In genomic region chr9:105684549-105685165, GRCm38 (mm10) we compare ENCODE assay signal across 20 mouse cellular contexts. TPM values are rescaled to one million over a fixed set of nuclear protein-coding genes. Genes with fewer than 3 reads are reported as not detected.
DNase-seq lines count a peak whose midpoint lies in the region; ATAC-seq and TF ChIP-seq lines count a peak whose summit lies in the region.
"Had no signal": no experiment of that assay in that cellular context is flagged by ENCODE, and none has a peak within 500 bp of the region (broad histone marks: within the 10 kb centered on the region; RNA-seq: fewer than 3 reads in every experiment).

No protein-coding gene starts in this region.

- no peaks in the 10 kb centered on the region for H3K9me3 ChIP-seq in heart, embryonic 13.5 days
- H3K9me3 ChIP-seq in heart, postnatal 0 days (replicated peaks; ENCODE audit: control insufficient read depth, low read length) = no peaks in the 10 kb centered on the region
- H3K9me3 ChIP-seq: embryonic facial prominence, embryonic 15.5 days; forebrain, embryonic 12.5 days; G1E; hindbrain, embryonic 13.5 days; limb, embryonic 10.5 days; liver, embryonic 13.5 days had no signal

- DNase-seq in heart, postnatal 36 days = no peak
- DNase-seq in heart, postnatal 0 days (ENCODE audit: low spot score) = peak; percentile 18
- peak; percentile 61 to 72 for DNase-seq in right cerebral cortex, adult 2 months (ENCODE audit: low spot score in 2 of 2)
- no peak for DNase-seq in cerebellum, adult 9-10 months
- no peak for DNase-seq in cerebellum, adult 8-10 months
- no peak for DNase-seq in adipocyte (ENCODE audit: low spot score)
- DNase-seq: adrenal gland, adult 8-10 months; cerebellum, adult 2 months; gastrocnemius, postnatal 36 days; kidney, postnatal 14 days; liver, embryonic 13.5 days; midbrain, embryonic 14.5 days had no signal

- peaks cover 85% of the 10 kb centered on the region for H3K36me3 ChIP-seq in heart, embryonic 13.5 days
- H3K36me3 ChIP-seq in heart, postnatal 0 days (replicated peaks; ENCODE audit: control insufficient read depth, insufficient read depth, low read length) = peaks cover 65% of the 10 kb centered on the region

- no peak for TF ChIP-seq CTCF in cortical plate, adult 2 months (IDR thresholded peaks at IDR 0.05; ENCODE audit: extremely low read depth, insufficient read depth, low read length)
- TF ChIP-seq CTCF in heart, postnatal 0 days (IDR thresholded peaks at IDR 0.05; ENCODE audit: low read depth) = no peak

- peak overlapping the region; percentile 24 for H3K4me2 ChIP-seq in heart, embryonic 13.5 days
- H3K4me2 ChIP-seq in heart, postnatal 0 days (ENCODE audit: low read depth, low read length) = peak overlapping the region; percentile 24; the same call in 1 of the 2 replicates
- H3K4me2 ChIP-seq: embryonic facial prominence, embryonic 15.5 days; forebrain, embryonic 12.5 days; hindbrain, embryonic 13.5 days; liver, embryonic 13.5 days had no signal

- TF ChIP-seq EP300 in heart, postnatal 0 days (IDR thresholded peaks at IDR 0.05; ENCODE audit: low read depth) = no peak

- intact Hi-C loops in heart, postnatal 36 days (cut with DNase I) = loop anchor here (5.0 kb wide), 1 partner anchor 833 kb away; no protein-coding TSS in a partner anchor

- H3K27me3 ChIP-seq in heart, embryonic 13.5 days (replicated peaks) = no peaks in the 10 kb centered on the region
- H3K27me3 ChIP-seq in heart, postnatal 0 days (ENCODE audit: control insufficient read depth, insufficient read depth, low read length) = no peaks in the 10 kb centered on the region
- H3K27me3 ChIP-seq: embryonic facial prominence, embryonic 15.5 days; forebrain, embryonic 12.5 days; hindbrain, embryonic 13.5 days; liver, embryonic 13.5 days had no signal

- peak overlapping the region; percentile 83 for H3K27ac ChIP-seq in heart, embryonic 13.5 days (replicated peaks)
- H3K27ac ChIP-seq in cortical plate, adult 2 months (ENCODE audit: insufficient read depth, low read length) = peak overlapping the region; percentile 55; the same call in 1 of the 2 replicates
- H3K27ac ChIP-seq in heart, postnatal 0 days (ENCODE audit: low read depth) = peak overlapping the region; percentile 66
- H3K27ac ChIP-seq: embryonic facial prominence, embryonic 15.5 days; forebrain, embryonic 12.5 days; hindbrain, embryonic 13.5 days; limb, embryonic 10.5 days; liver, embryonic 13.5 days had no signal

- no peak overlapping the region for H3K4me3 ChIP-seq in heart, embryonic 13.5 days
- no peak overlapping the region for H3K4me3 ChIP-seq in cortical plate, adult 2 months (ENCODE audit: insufficient read depth, low read length)
- no peak overlapping the region for H3K4me3 ChIP-seq in heart, postnatal 0 days (ENCODE audit: low read depth, low read length)
- H3K4me3 ChIP-seq: embryonic facial prominence, embryonic 15.5 days; forebrain, embryonic 12.5 days; hindbrain, embryonic 13.5 days; limb, embryonic 10.5 days; liver, embryonic 13.5 days had no signal

- peaks cover 22% of the 10 kb centered on the region for H3K4me1 ChIP-seq in heart, embryonic 13.5 days
- H3K4me1 ChIP-seq in cortical plate, adult 2 months (ENCODE audit: control insufficient read depth, insufficient read depth, low read length) = peaks cover 3% of the 10 kb centered on the region; the same call in 1 of the 2 replicates
- H3K4me1 ChIP-seq in heart, postnatal 0 days (ENCODE audit: control insufficient read depth, insufficient read depth) = no peaks in the 10 kb centered on the region; the same call in 1 of the 2 replicates
- H3K4me1 ChIP-seq: embryonic facial prominence, embryonic 15.5 days; limb, embryonic 10.5 days; liver, embryonic 13.5 days had no signal

- WGBS in heart, embryonic 13.5 days = 44% methylated on average over 13 of the region's 13 CpGs
- 33% methylated on average over 13 of the region's 13 CpGs for WGBS in heart, postnatal 0 days

- ATAC-seq in heart, embryonic 13.5 days (ENCODE audit: extremely low read depth, insufficient number of reproducible peaks, low FRiP score, low TSS enrichment) = no peak; the same call in 1 of the 2 replicates
- ATAC-seq in heart, postnatal 0 days (ENCODE audit: insufficient read depth, low read depth) = peak; percentile 58; the same call in 1 of the 2 replicates
- ATAC-seq: intestine, embryonic 16.5 days had no signal

- H3K9ac ChIP-seq in heart, embryonic 13.5 days = 0 out of 2 replicates have a peak overlapping the region, but pooled peaks have one; percentile 15
- H3K9ac ChIP-seq in heart, postnatal 0 days (replicated peaks; ENCODE audit: low read depth, low read length) = no peak overlapping the region
- H3K9ac ChIP-seq: embryonic facial prominence, embryonic 15.5 days; forebrain, embryonic 12.5 days; hindbrain, embryonic 13.5 days; liver, embryonic 13.5 days had no signal

- TF ChIP-seq POLR2A in cortical plate, adult 2 months (IDR thresholded peaks at IDR 0.05; ENCODE audit: extremely low read depth, insufficient read depth, low read length) = no peak

RNA-seq across cellular contexts. Expression of gene Pik3r4, which starts 41.9 kb away (rescaled TPM):
- polyA plus RNA-seq in heart, embryonic 13.5 days (2015; fragmentation: Nextera tagmentation; extraction: Ambion mirVana) = 12.9 and 15.2 TPM in 2 replicates
- total RNA-seq in heart, postnatal 36 days (2021) = 10 to 100 TPM; 24.2 to 24.7 TPM
- 25.3 and 26.3 TPM in 2 replicates for polyA plus RNA-seq in cortical plate, adult 2 months (2012; rRNA removed)
- total RNA-seq in heart, postnatal 0 days (2014; rRNA removed; ENCODE audit: low replicate concordance) = 20.4 and 45.3 TPM in 2 replicates
- polyA plus RNA-seq in heart, postnatal 0 days (2015; fragmentation: Nextera tagmentation; extraction: Ambion mirVana) = 10.2 TPM in 2 replicates

Comparison
In these comparisons a context has a peak if more than half of its experiments do, and no peak if none do; other contexts are left out.
1. DNase-seq: peak in heart, postnatal 0 days (single experiment) and right cerebral cortex, adult 2 months (2 of 2); none in heart, postnatal 36 days (0 of 2), cerebellum, adult 9-10 months (single experiment), cerebellum, adult 8-10 months (single experiment) and adipocyte (single experiment).
2. Peak in every context shown above with its lines, with median percentiles within 50 percentile points of each other: H3K27ac ChIP-seq.